Mouse (Mus musculus) right cerebral cortex, postnatal 14 days (tissue): Measurements from ENCODE around the gene Evc.

ENCODE experiments used
- DNase-seq: peaks from one replicate; pipeline ENCODE4 v3.0.0; 2022

Evc gene

GRCm38 (mm10) chr5:37298370-37298769 is 38.3 kb downstream of the Evc start:
- no peak for DNase-seq

GRCm38 (mm10) chr5:37296717-37297116 is 40.0 kb downstream of the Evc start:
- DNase-seq, result no peak

GRCm38 (mm10) chr5:37290983-37291382 is 45.7 kb downstream of the Evc start:
- DNase-seq, result peak; percentile 49

- DNase-seq, result peak; percentile 58
Observed at GRCm38 (mm10) chr5:37289236-37289635, 47.5 kb downstream of the Evc start.

- peak; percentile 61 for DNase-seq
Observed at GRCm38 (mm10) chr5:37288374-37288773, 48.3 kb downstream of the Evc start.

- DNase-seq, result no peak
Observed at GRCm38 (mm10) chr5:37281021-37281420, 55.7 kb downstream of the Evc start.

- DNase-seq, result no peak
Observed at GRCm38 (mm10) chr5:37263816-37264215, 72.9 kb downstream of the Evc start.

GRCm38 (mm10) chr5:37261734-37262133 is 75.0 kb downstream of the Evc start:
- no peak for DNase-seq

GRCm38 (mm10) chr5:37257243-37257642 is 79.5 kb downstream of the Evc start:
- no peak for DNase-seq

GRCm38 (mm10) chr5:37256823-37257222 is 79.9 kb downstream of the Evc start:
- DNase-seq, result peak; percentile 37

- peak; percentile 19 for DNase-seq
Observed at GRCm38 (mm10) chr5:37254523-37254922, 82.2 kb downstream of the Evc start.

GRCm38 (mm10) chr5:37252101-37252804 is 84.4 kb downstream of the Evc start:
- DNase-seq, result no peak

- no peak for DNase-seq
Observed at GRCm38 (mm10) chr5:37251596-37251995, 85.1 kb downstream of the Evc start.

- DNase-seq, result no peak
Observed at GRCm38 (mm10) chr5:37248870-37249269, 87.8 kb downstream of the Evc start.

GRCm38 (mm10) chr5:37247456-37247855 is 89.2 kb downstream of the Evc start:
- no peak for DNase-seq

GRCm38 (mm10) chr5:37246138-37246910 is 90.4 kb downstream of the Evc start:
- peak; percentile 44 for DNase-seq

- DNase-seq, result peak; percentile 81
Observed at GRCm38 (mm10) chr5:37245651-37246050, 91.0 kb downstream of the Evc start.

GRCm38 (mm10) chr5:37244666-37245242 is 91.9 kb downstream of the Evc start:
- DNase-seq, result peak; percentile 23

- peak; percentile 78 for DNase-seq
Observed at GRCm38 (mm10) chr5:37244161-37244560, 92.5 kb downstream of the Evc start.

- peak; percentile 50 for DNase-seq
Observed at GRCm38 (mm10) chr5:37243169-37243886, 93.4 kb downstream of the Evc start.

- peak; percentile 51 for DNase-seq
Observed at GRCm38 (mm10) chr5:37242360-37243168, 94.1 kb downstream of the Evc start.

GRCm38 (mm10) chr5:37241651-37242151 is 95.0 kb downstream of the Evc start, which contains the start of gene Crmp1:
Crmp1 (plus strand) TSS chr5:37241940.
- DNase-seq, result peak; percentile 87
